Mouse (Mus musculus): ENCODE results near the gene Bex6. TPM values are rescaled to one million over a fixed set of nuclear protein-coding genes. Genes with fewer than 3 reads are reported as not detected.

Bex6 gene
- polyA plus RNA-seq (2015; fragmentation: Nextera tagmentation; extraction: Ambion mirVana), result not detected in 2 replicates

GRCm38 (mm10) chr16:32179333-32179901 lies at the start of gene Bex6:
Gene Bex6 (plus strand): TSS chr16:32179823.

GRCm38 (mm10) chr16:32165281-32165821 lies 14.3 kb upstream of the Bex6 start, which contains the start of gene Nrros:
Gene Nrros (minus strand): TSS chr16:32165594.

Other genes starting within 250 kb of the Bex6 start
- 0.58 and 0.68 TPM in 2 replicates for gene Pigz, start 246.0 kb upstream of the Bex6 start, polyA plus RNA-seq (2015; fragmentation: Nextera tagmentation; extraction: Ambion mirVana)
- gene 0610012G03Rik, start 231.3 kb upstream of the Bex6 start, polyA plus RNA-seq (2015; fragmentation: Nextera tagmentation; extraction: Ambion mirVana), result 101 and 102 TPM in 2 replicates
- 66.3 and 74.1 TPM in 2 replicates for gene Ncbp2, start 231.3 kb upstream of the Bex6 start, polyA plus RNA-seq (2015; fragmentation: Nextera tagmentation; extraction: Ambion mirVana)
- gene Senp5, start 176.5 kb upstream of the Bex6 start, polyA plus RNA-seq (2015; fragmentation: Nextera tagmentation; extraction: Ambion mirVana), result 5.7 and 7.3 TPM in 2 replicates
- 17.1 and 22.1 TPM in 2 replicates for gene Pak2, start 100.5 kb upstream of the Bex6 start, polyA plus RNA-seq (2015; fragmentation: Nextera tagmentation; extraction: Ambion mirVana)
- gene Pigx, start 80.1 kb upstream of the Bex6 start, polyA plus RNA-seq (2015; fragmentation: Nextera tagmentation; extraction: Ambion mirVana), result 88.6 and 126 TPM in 2 replicates
- gene Cep19, start 80.0 kb upstream of the Bex6 start, polyA plus RNA-seq (2015; fragmentation: Nextera tagmentation; extraction: Ambion mirVana), result 23.5 and 34.4 TPM in 2 replicates
- 10.7 and 17.3 TPM in 2 replicates for gene Nrros, start 14.2 kb upstream of the Bex6 start, polyA plus RNA-seq (2015; fragmentation: Nextera tagmentation; extraction: Ambion mirVana)
- gene Fbxo45, start 67.3 kb downstream of the Bex6 start, polyA plus RNA-seq (2015; fragmentation: Nextera tagmentation; extraction: Ambion mirVana), result 8.3 and 9.9 TPM in 2 replicates
- 17.3 and 26.3 TPM in 2 replicates for gene Wdr53, start 67.4 kb downstream of the Bex6 start, polyA plus RNA-seq (2015; fragmentation: Nextera tagmentation; extraction: Ambion mirVana)
- not detected in 2 replicates for gene Smco1, start 91.6 kb downstream of the Bex6 start, polyA plus RNA-seq (2015; fragmentation: Nextera tagmentation; extraction: Ambion mirVana)
- 13.7 and 21.8 TPM in 2 replicates for gene Rnf168, start 97.6 kb downstream of the Bex6 start, polyA plus RNA-seq (2015; fragmentation: Nextera tagmentation; extraction: Ambion mirVana)
- 11.0 and 16.7 TPM in 2 replicates for gene Ubxn7, start 152.4 kb downstream of the Bex6 start, polyA plus RNA-seq (2015; fragmentation: Nextera tagmentation; extraction: Ambion mirVana)
- gene Tm4sf19, start 220.7 kb downstream of the Bex6 start, polyA plus RNA-seq (2015; fragmentation: Nextera tagmentation; extraction: Ambion mirVana), result not detected in 2 replicates
- gene Tctex1d2, start 239.9 kb downstream of the Bex6 start, polyA plus RNA-seq (2015; fragmentation: Nextera tagmentation; extraction: Ambion mirVana), result 44.8 and 69.6 TPM in 2 replicates